Mouse (Mus musculus) adrenal gland, postnatal 14 days (tissue): ENCODE results near the gene Snx3. TPM values are rescaled to one million over a fixed set of nuclear protein-coding genes. Genes with fewer than 3 reads are reported as not detected.

Experiments used
- DNase-seq: peaks from one replicate; pipeline ENCODE4 v3.0.0; 2021; ENCODE audit warnings: mixed read lengths
- total RNA-seq: library from RNA; stranded (reverse); gene quantifications from 2 replicates; pipeline ENCODE4 v1.2.3, GENCODE M21; 2021

Snx3 gene
- total RNA-seq, 1 experiment from 2014 or later: 210 TPM

- no peak for DNase-seq
Observed at GRCm38 (mm10) chr10:42578281-42578675, 76.4 kb downstream of the Snx3 start.

- no peak for DNase-seq
Observed at GRCm38 (mm10) chr10:42578698-42579474, 77.1 kb downstream of the Snx3 start.

DNA sequence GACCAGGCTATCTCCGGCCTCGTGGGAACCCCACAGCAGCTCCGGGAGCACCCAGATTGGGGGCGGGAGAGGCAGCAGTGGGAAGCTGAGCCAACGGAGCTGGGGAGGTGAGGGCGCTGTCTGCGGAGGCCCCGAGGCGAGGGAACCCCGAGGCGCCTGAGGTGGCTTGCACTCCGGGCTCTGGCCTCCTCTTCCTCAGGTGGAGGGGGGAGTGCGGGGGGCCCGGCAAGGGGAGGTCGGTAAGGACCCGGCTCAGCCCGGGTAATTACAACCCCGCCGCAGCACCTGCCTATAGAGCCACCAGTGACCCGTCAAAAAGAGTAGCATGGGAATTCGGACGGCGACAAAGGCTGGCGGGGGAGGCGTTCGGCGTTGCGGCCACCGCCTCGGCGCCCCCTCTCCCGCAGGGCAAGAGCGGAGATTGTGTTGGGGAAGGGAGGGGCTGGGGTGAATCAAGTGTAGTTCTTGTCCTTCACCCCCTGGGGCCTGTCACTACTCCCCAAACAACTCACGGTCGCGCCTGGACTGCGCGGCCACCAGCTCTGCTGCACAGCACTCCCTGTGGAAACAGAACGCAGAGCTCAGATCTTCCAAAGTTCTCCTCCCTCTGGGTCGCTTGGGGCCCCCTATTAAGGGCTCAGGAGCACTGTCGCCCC lies 77.8 kb downstream of the Snx3 start:
- no peak for DNase-seq

DNA sequence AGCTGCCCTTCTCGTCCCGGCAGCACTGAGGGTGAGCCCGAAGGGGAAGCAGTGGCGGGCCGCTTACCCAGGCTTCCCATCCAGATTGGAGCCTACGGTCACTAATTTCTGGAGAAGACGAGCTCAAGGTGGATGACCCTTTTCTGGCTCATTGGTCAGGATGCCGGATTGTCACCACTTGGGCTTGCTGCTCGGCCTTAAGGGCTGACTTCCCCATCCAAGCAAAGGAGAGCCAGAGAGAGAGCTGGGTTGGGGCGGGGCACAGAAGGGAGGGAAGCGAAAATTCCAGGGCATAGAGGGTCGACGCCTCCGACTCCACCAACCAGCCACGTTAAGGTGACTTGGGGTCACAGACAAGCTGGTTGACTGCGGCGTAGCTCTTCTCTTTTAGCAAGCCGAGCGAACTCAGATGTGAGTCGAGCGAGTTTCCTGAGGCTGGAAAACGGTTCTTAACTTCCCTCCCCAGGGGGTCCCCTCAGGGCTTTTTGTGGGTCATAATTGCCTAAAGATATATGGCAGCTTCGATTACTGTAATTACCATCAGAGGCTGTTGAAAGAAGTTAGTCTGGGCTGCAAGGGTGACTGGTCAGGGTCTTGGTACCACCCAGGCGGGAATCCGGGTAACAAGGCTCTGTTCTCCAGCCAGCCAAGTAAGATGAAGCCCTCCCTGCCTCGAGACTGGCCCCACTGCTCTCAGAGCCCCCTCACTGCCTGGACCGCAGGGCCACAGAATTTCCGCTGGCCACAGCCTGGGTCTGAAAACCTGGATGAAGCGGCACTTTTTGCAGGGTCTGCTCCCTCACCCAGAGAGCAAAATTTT lies 78.5 kb downstream of the Snx3 start:
- DNase-seq: no peak

DNA sequence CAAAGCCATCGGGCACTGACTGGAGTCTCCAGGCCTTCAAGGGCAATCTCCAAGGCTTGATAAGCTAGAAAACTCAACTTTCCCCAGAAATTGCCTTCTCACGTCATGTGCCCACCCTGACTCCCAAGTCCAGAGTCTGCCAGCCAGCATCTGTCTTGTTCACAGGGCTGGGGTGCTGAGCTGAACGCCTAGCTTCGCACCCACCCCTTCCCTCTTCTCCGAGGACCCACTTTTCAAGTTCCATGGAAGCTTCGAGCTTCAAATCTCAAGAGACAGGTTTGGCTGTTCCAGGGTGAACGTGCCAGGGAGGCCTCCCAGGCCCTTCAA lies 79.1 kb downstream of the Snx3 start:
- no peak for DNase-seq

- no peak for DNase-seq
Observed at GRCm38 (mm10) chr10:42581694-42582565, 80.1 kb downstream of the Snx3 start.

GRCm38 (mm10) chr10:42582566-42583110 lies 80.8 kb downstream of the Snx3 start:
- no peak for DNase-seq

GRCm38 (mm10) chr10:42583157-42583872 lies 81.5 kb downstream of the Snx3 start, which contains the start of the genes Nr2e1 and Ostm1:
Gene Nr2e1 (minus strand): TSS chr10:42583632.
Gene Ostm1 (plus strand): TSS chr10:42583822.
- DNase-seq: no peak

- DNase-seq: no peak
Observed at GRCm38 (mm10) chr10:42583902-42584435, 82.1 kb downstream of the Snx3 start.

DNA sequence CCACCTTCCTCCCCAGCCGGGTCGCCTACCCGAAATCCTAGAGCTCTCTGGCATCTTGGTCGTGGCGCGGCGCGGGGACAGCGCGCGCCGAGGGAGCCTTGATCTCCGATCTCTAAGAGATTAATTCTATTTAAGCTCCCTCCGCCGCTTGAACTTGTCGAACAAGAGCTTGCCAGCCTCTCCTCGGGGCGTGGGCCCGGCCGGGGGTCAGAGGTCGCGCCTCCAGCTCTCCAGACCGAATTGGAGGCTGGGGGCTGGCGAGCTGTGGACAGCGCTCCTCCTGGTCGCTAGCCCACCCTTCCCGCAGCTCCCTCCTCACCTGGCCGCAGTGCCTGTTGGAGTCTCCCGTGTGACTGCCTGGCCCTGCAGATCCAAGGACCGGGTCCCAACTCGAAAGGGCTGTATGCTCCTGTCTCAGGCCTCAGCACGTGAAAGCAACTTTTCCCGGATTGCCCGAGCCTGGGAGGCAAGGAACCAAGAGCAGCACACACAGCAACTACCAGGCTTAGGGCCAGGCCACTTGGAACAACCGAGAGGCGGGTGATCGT lies 82.7 kb downstream of the Snx3 start:
- DNase-seq: no peak

Other genes with a start within 250 kb of the Snx3 start
- gene Foxo3, start 225.3 kb upstream of the Snx3 start, total RNA-seq: 49.0 and 55.7 TPM in 2 replicates
- 25.2 and 27.8 TPM in 2 replicates for gene Afg1l, start 23.5 kb upstream of the Snx3 start, total RNA-seq
- gene Nr2e1, start 81.6 kb downstream of the Snx3 start, total RNA-seq: not detected in 2 replicates
- 20.4 and 25.2 TPM in 2 replicates for gene Ostm1, start 81.8 kb downstream of the Snx3 start, total RNA-seq